Mouse (Mus musculus) forebrain, postnatal 0 days (tissue): ENCODE measurements around the gene Sspn. TPM values are rescaled to one million over a fixed set of nuclear protein-coding genes. Genes with fewer than 3 reads are reported as not detected.

ENCODE experiments used
- ATAC-seq: fragments of 200-750 bp; cut with Nextera tagmentation; 2 replicates; pipeline ENCODE4 v1.8.0; 2017; ENCODE audit warnings: mild to moderate bottlenecking, moderate library complexity
- DNase-seq: peaks from one replicate; pipeline ENCODE4 v3.0.0-alpha.2; 2015
- H3K27ac ChIP-seq: fragments of 300-500 bp; sonication (generic); 2 replicates; pipeline ENCODE4 v1.5.1; 2014; ENCODE audit warnings: low read depth, mild to moderate bottlenecking, antibody characterized with exemption, low read length, moderate library complexity, mixed read lengths
- H3K27me3 ChIP-seq: fragments of 300-500 bp; sonication (generic); 2 replicates; pipeline ENCODE4 v1.6.1; 2014; ENCODE audit warnings: mild to moderate bottlenecking, low read length, mixed read lengths; ENCODE audit not compliant: insufficient read depth
- H3K36me3 ChIP-seq: fragments of 300-500 bp; sonication (generic); 2 replicates; pipeline ENCODE4 v1.6.1; 2014; ENCODE audit warnings: mild to moderate bottlenecking, moderate library complexity; ENCODE audit not compliant: insufficient read depth
- H3K4me1 ChIP-seq: fragments of 300-500 bp; sonication (generic); 2 replicates; pipeline ENCODE4 v1.6.1; 2014; ENCODE audit warnings: antibody characterized with exemption; ENCODE audit not compliant: insufficient read depth
- H3K4me2 ChIP-seq: fragments of 300-500 bp; sonication (generic); 2 replicates; pipeline ENCODE4 v1.6.1; 2014; ENCODE audit warnings: low read depth, mild to moderate bottlenecking, moderate library complexity
- H3K4me3 ChIP-seq: fragments of 300-500 bp; sonication (generic); 2 replicates; pipeline ENCODE4 v1.5.1; 2014; ENCODE audit warnings: low read depth, low read length, mixed read lengths
- H3K9ac ChIP-seq: fragments of 300-500 bp; sonication (generic); 2 replicates; pipeline ENCODE4 v1.6.1; 2014; ENCODE audit warnings: mild to moderate bottlenecking
- H3K9me3 ChIP-seq: fragments of 300-500 bp; sonication (generic); 2 replicates; pipeline ENCODE4 v1.6.1; 2016; ENCODE audit warnings: low read length
- CTCF ChIP-seq: sonication (generic); IDR thresholded peaks from 2 replicates; pipeline ENCODE4 v1.5.1; 2016; ENCODE audit warnings: antibody characterized with exemption, control low read depth, low read depth
- WGBS: fragments of 180-500 bp; shearing (Covaris S2); extraction: QIAGEN DNeasy Blood & Tissue Kit; methylation state at CpG from one replicate; pipeline ENCODE4 v1.1.7; 2014; 5-methylcytosine and 5-hydroxymethylcytosine counted together
- polyA plus RNA-seq: library from polyadenylated mRNA; unstranded; fragments of >200 nt; fragmentation: Nextera tagmentation; extraction: Ambion mirVana; gene quantifications from 2 replicates; pipeline ENCODE4 v1.2.1, GENCODE M21; 2015
- total RNA-seq: library from RNA; depleted of rRNA; stranded (reverse); fragments of >200 nt; gene quantifications from 2 replicates; pipeline ENCODE4 v1.2.3, GENCODE M21; 2014; rRNA removed

The Sspn gene
- total RNA-seq, result 3.2 and 4.3 TPM in 2 replicates
- polyA plus RNA-seq, result 2.8 and 4.8 TPM in 2 replicates

DNA sequence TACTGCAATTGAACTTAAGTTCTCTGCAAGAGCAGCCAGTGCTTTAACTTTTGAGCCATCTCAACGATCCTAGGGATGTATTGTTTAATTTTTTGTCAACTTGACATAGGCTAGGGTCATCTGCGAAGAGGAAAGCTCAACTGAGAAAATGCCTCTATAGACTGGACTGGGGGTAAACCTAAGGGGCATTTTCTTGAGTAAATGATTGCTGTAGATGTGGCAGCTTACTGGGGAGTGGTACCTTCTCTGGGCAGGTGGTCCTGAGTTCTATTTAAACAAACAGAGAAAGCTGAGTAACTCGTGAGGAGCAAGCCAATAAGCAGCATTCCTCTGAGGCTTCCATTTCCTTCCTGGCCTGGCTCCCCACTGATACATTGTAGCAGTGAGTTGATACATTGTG is at the start of gene Sspn:
Gene Sspn (plus strand): TSS at position 301 of the 400 bp plus-strand sequence.
- WGBS, result 71% methylated on average over 3 of the region's 3 CpGs
- Histone ChIP-seq H3K27me3 (no peaks in the 10 kb centered on the region), H3K27ac (no peak within 1 kb of the TSS), H3K36me3 (no peaks in the 10 kb centered on the region), H3K4me1 (peaks cover 8% of the 10 kb centered on the region; the same call in 1 of the 2 replicates), H3K4me2 (no peak within 1 kb of the TSS), H3K9me3 (no peaks in the 10 kb centered on the region), H3K9ac (no peak within 1 kb of the TSS), H3K4me3 (no peak within 1 kb of the TSS)
- no peak for DNase-seq
- no peak for ATAC-seq
- TF ChIP-seq CTCF, result no peak

DNA sequence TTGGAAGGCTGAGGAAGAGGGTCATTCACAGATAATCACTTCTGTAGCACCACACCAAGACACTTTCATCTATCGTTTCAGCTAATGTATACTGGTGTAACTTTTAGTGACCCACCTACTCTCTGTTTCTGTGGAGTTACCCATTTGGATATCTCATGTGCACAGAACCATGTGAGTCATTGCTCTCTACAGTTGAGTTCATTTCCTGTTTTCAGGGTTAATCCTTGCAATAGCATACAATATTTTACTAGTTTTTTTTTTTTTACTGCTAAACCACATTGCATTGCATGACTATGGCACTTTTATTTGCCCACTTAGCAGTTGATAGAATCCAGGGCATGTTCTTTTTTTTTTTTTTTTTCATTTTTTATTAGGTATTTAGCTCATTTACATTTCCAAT is 48.4 kb upstream of the Sspn start:
- no peak for DNase-seq
- no peaks in the 10 kb centered on the region for H3K9me3 ChIP-seq
- H3K9ac ChIP-seq, result no peak overlapping the region
- H3K4me1 ChIP-seq, result no peaks in the 10 kb centered on the region
- no peak overlapping the region for H3K4me3 ChIP-seq
- no peak for ATAC-seq
- H3K36me3 ChIP-seq, result no peaks in the 10 kb centered on the region
- no peak for TF ChIP-seq CTCF
- H3K27me3 ChIP-seq, result no peaks in the 10 kb centered on the region
- no peak overlapping the region for H3K27ac ChIP-seq
- 85% methylated on average over 1 of the region's 1 CpGs for WGBS
- H3K4me2 ChIP-seq, result no peak overlapping the region

DNA sequence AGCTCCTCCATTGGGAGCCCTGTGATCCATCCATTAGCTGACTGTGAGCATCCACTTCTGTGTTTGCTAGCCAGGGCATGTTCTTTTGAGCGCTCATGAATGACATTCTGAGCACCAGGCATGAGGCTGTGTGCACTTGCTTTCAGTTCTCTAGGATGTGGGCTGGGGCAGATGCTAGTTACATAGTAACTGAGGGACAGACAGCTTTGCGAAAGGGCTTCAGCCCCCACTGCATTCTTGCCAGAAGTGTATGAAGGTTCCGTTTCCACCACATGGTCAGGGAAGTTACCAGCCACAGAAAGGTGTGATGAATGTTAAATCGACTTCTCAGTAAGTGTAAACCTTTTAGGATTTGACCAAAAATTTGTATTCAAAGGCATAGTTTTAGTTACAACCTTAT is 47.8 kb upstream of the Sspn start:
- TF ChIP-seq CTCF, result no peak
- H3K9me3 ChIP-seq, result no peaks in the 10 kb centered on the region
- no peak overlapping the region for H3K4me3 ChIP-seq
- no peaks in the 10 kb centered on the region for H3K4me1 ChIP-seq
- H3K36me3 ChIP-seq, result no peaks in the 10 kb centered on the region
- H3K27me3 ChIP-seq, result no peaks in the 10 kb centered on the region
- DNase-seq, result no peak
- H3K27ac ChIP-seq, result no peak overlapping the region
- no peak overlapping the region for H3K4me2 ChIP-seq
- no peak for ATAC-seq
- H3K9ac ChIP-seq, result no peak overlapping the region
- WGBS, result 92% methylated on average over 4 of the region's 4 CpGs

- Histone ChIP-seq H3K9ac (no peak overlapping the region), H3K27ac (no peak overlapping the region), H3K4me3 (no peak overlapping the region), H3K4me2 (no peak overlapping the region), H3K27me3 (no peaks in the 10 kb centered on the region), H3K4me1 (no peaks in the 10 kb centered on the region), H3K9me3 (no peaks in the 10 kb centered on the region), H3K36me3 (no peaks in the 10 kb centered on the region)
- no peak for TF ChIP-seq CTCF
- WGBS, result 82% methylated on average over 4 of the region's 4 CpGs
- ATAC-seq, result no peak
- no peak for DNase-seq
These were observed 46.4 kb upstream of the Sspn start for GRCm38 (mm10) chr6:145885069-145885468.

- Histone ChIP-seq H3K9me3 (no peaks in the 10 kb centered on the region), H3K27me3 (no peaks in the 10 kb centered on the region), H3K36me3 (no peaks in the 10 kb centered on the region), H3K9ac (no peak overlapping the region), H3K27ac (no peak overlapping the region), H3K4me1 (no peaks in the 10 kb centered on the region), H3K4me3 (no peak overlapping the region), H3K4me2 (no peak overlapping the region)
- no peak for DNase-seq
- 62% methylated on average over 8 of the region's 8 CpGs for WGBS
- ATAC-seq, result no peak
- no peak for TF ChIP-seq CTCF
These were observed 45.2 kb upstream of the Sspn start for GRCm38 (mm10) chr6:145886277-145886676.

GRCm38 (mm10) chr6:145887719-145888118 is 43.7 kb upstream of the Sspn start:
- Histone ChIP-seq H3K27me3 (no peaks in the 10 kb centered on the region), H3K27ac (no peak overlapping the region), H3K9ac (no peak overlapping the region), H3K9me3 (no peaks in the 10 kb centered on the region), H3K4me3 (no peak overlapping the region), H3K36me3 (no peaks in the 10 kb centered on the region), H3K4me2 (no peak overlapping the region), H3K4me1 (no peaks in the 10 kb centered on the region)
- TF ChIP-seq CTCF, result no peak
- WGBS, result 76% methylated on average over 6 of the region's 6 CpGs
- DNase-seq (no peak), ATAC-seq (no peak)

GRCm38 (mm10) chr6:145891951-145892350 is 39.5 kb upstream of the Sspn start:
- Histone ChIP-seq H3K36me3 (no peaks in the 10 kb centered on the region), H3K9me3 (no peaks in the 10 kb centered on the region), H3K4me2 (no peak overlapping the region), H3K4me3 (no peak overlapping the region), H3K27ac (no peak overlapping the region), H3K27me3 (no peaks in the 10 kb centered on the region), H3K9ac (no peak overlapping the region), H3K4me1 (no peaks in the 10 kb centered on the region)
- no peak for TF ChIP-seq CTCF
- ATAC-seq, result no peak
- 81% methylated on average over 11 of the region's 11 CpGs for WGBS
- no peak for DNase-seq
